Comparison of ENCODE assay signal across 8 mouse cellular contexts in genomic region chr7:144942744-144943135, GRCm38 (mm10). TPM values are rescaled to one million over a fixed set of nuclear protein-coding genes. Genes with fewer than 3 reads are reported as not detected.
DNase-seq lines count a peak whose midpoint lies in the region; ATAC-seq and TF ChIP-seq lines count a peak whose summit lies in the region.

No protein-coding gene starts in this region.

- TF ChIP-seq CTCF in left cerebral cortex, adult 2 months (IDR thresholded peaks at IDR 0.05), result no peak

- WGBS in forebrain, embryonic 11.5 days, result under 1% methylated on average over 20 of the region's 20 CpGs
- WGBS in limb, embryonic 12.5 days, result under 1% methylated on average over 20 of the region's 20 CpGs
- under 1% methylated on average over 20 of the region's 20 CpGs for WGBS in neural tube, embryonic 15.5 days

- no peaks in the 10 kb centered on the region for H3K36me3 ChIP-seq in forebrain, embryonic 11.5 days (ENCODE audit: control insufficient read depth, insufficient read depth, low read length)
- no peaks in the 10 kb centered on the region for H3K36me3 ChIP-seq in limb, embryonic 12.5 days
- H3K36me3 ChIP-seq in neural tube, embryonic 15.5 days, result no peaks in the 10 kb centered on the region

- intact Hi-C loops in left cerebral cortex, adult 2 months (cut with DNase I), result loop anchor here (5.0 kb wide), 1 partner anchor 85 kb away; no protein-coding TSS in a partner anchor
- intact Hi-C loops in left cerebral cortex, postnatal 36 days (cut with DNase I), result loop anchor here (5.0 kb wide), 1 partner anchor 90 kb away; no protein-coding TSS in a partner anchor
- intact Hi-C loops in left cerebral cortex, postnatal 10 days (cut with DNase I), result no loop called here

- peak overlapping the region; percentile 64 for H3K9ac ChIP-seq in forebrain, embryonic 11.5 days (ENCODE audit: low read length)
- peak overlapping the region; percentile 57 for H3K9ac ChIP-seq in limb, embryonic 12.5 days (replicated peaks)
- H3K9ac ChIP-seq in neural tube, embryonic 15.5 days (replicated peaks), result peak overlapping the region; percentile 52

- H3K27me3 ChIP-seq in forebrain, embryonic 11.5 days (ENCODE audit: control insufficient read depth, insufficient read depth, low read length), result no peaks in the 10 kb centered on the region
- H3K27me3 ChIP-seq in limb, embryonic 12.5 days, result no peaks in the 10 kb centered on the region
- peaks cover 63% of the 10 kb centered on the region for H3K27me3 ChIP-seq in neural tube, embryonic 15.5 days (replicated peaks)

- H3K4me3 ChIP-seq in left cerebral cortex, adult 2 months, result peak overlapping the region; percentile 47
- peak overlapping the region; percentile 80 for H3K4me3 ChIP-seq in forebrain, embryonic 11.5 days (ENCODE audit: low read depth, low read length)
- H3K4me3 ChIP-seq in limb, embryonic 12.5 days (replicated peaks), result peak overlapping the region; percentile 78
- peak overlapping the region; percentile 52 for H3K4me3 ChIP-seq in neural tube, embryonic 15.5 days (replicated peaks)

- no peaks in the 10 kb centered on the region for H3K9me3 ChIP-seq in forebrain, embryonic 11.5 days (ENCODE audit: control insufficient read depth, low read length)
- no peaks in the 10 kb centered on the region for H3K9me3 ChIP-seq in limb, embryonic 12.5 days
- H3K9me3 ChIP-seq in neural tube, embryonic 15.5 days (replicated peaks), result no peaks in the 10 kb centered on the region

- peak overlapping the region; percentile 61 for H3K4me2 ChIP-seq in forebrain, embryonic 11.5 days (ENCODE audit: low read depth, low read length, severe bottlenecking)
- H3K4me2 ChIP-seq in limb, embryonic 12.5 days, result peak overlapping the region; percentile 91
- H3K4me2 ChIP-seq in neural tube, embryonic 15.5 days, result peak overlapping the region; percentile 100

- no peak overlapping the region for H3K27ac ChIP-seq in left cerebral cortex, adult 2 months
- H3K27ac ChIP-seq in forebrain, embryonic 11.5 days (ENCODE audit: low read depth, low read length), result peak overlapping the region; percentile 98
- peak overlapping the region; percentile 97 for H3K27ac ChIP-seq in limb, embryonic 12.5 days
- no peak overlapping the region for H3K27ac ChIP-seq in neural tube, embryonic 15.5 days (replicated peaks)

- DNase-seq in left cerebral cortex, adult 2 months (ENCODE audit: extremely low spot score in 1 of 2, low spot score in 2 of 2), result no peak
- no peak for DNase-seq in left cerebral cortex, postnatal 36 days (ENCODE audit: low spot score in 2 of 2)
- DNase-seq in forebrain, embryonic 11.5 days (ENCODE audit: low spot score), result peak; percentile 72
- DNase-seq in left cerebral cortex, postnatal 10 days (ENCODE audit: extremely low spot score in 1 of 2, low spot score in 2 of 2), result no peak
- DNase-seq in spleen, postnatal 10 days (ENCODE audit: low spot score in 2 of 2), result no peak

- H3K4me1 ChIP-seq in forebrain, embryonic 11.5 days (replicated peaks; ENCODE audit: control insufficient read depth, insufficient read depth, low read length), result peaks cover 14% of the 10 kb centered on the region
- peaks cover 30% of the 10 kb centered on the region for H3K4me1 ChIP-seq in limb, embryonic 12.5 days (replicated peaks)
- peaks cover 57% of the 10 kb centered on the region for H3K4me1 ChIP-seq in neural tube, embryonic 15.5 days

- no peak for ATAC-seq in forebrain, embryonic 11.5 days (replicated peaks; ENCODE audit: low FRiP score)
- ATAC-seq in limb, embryonic 12.5 days (ENCODE audit: insufficient number of reproducible peaks, insufficient read depth, low FRiP score, low TSS enrichment, low read depth), result no peak
- ATAC-seq in neural tube, embryonic 15.5 days (ENCODE audit: low FRiP score), result 0 out of 2 replicates have a peak, but pooled peaks have one; percentile 6
- ATAC-seq in megakaryocyte progenitor cell, adult 5-6 weeks (replicated peaks; ENCODE audit: poor library complexity), result no peak

RNA-seq across cellular contexts. Expression of gene Ccnd1, which starts 3.0 kb away (rescaled TPM):
- total RNA-seq in left cerebral cortex, adult 2 months (2021), result 10 to 100 TPM; 57.0 to 57.7 TPM
- total RNA-seq in left cerebral cortex, postnatal 36 days (2021), result 10 to 100 TPM; 41.8 to 55.4 TPM
- polyA plus RNA-seq in forebrain, embryonic 11.5 days (2014; fragmentation: Nextera tagmentation; extraction: Ambion mirVana), result 238 and 268 TPM in 2 replicates
- 165 and 178 TPM in 2 replicates for polyA plus RNA-seq in limb, embryonic 12.5 days (2016; fragmentation: Nextera tagmentation; extraction: Ambion mirVana)
- 19.2 and 27.4 TPM in 2 replicates for polyA plus RNA-seq in neural tube, embryonic 15.5 days (2015; fragmentation: Nextera tagmentation; extraction: Ambion mirVana)
- total RNA-seq in left cerebral cortex, postnatal 10 days (2021), result 10 to 100 TPM; 28.1 to 37.0 TPM
- total RNA-seq in megakaryocyte progenitor cell, adult 5-6 weeks (2015), result 8.6 and 10.3 TPM in 2 replicates
- 9.5 and 12.5 TPM in 2 replicates for total RNA-seq in megakaryocyte progenitor cell, adult 5-6 weeks (2017)

RNA-seq across cellular contexts. Expression of gene LTO1, which starts 27.8 kb away (rescaled TPM):
- 10 to 100 TPM; 26.4 to 27.8 TPM for total RNA-seq in left cerebral cortex, adult 2 months (2021)
- 10 to 100 TPM; 23.7 to 32.4 TPM for total RNA-seq in left cerebral cortex, postnatal 36 days (2021)
- polyA plus RNA-seq in forebrain, embryonic 11.5 days (2014; fragmentation: Nextera tagmentation; extraction: Ambion mirVana), result 29.2 and 31.1 TPM in 2 replicates
- 26.1 and 27.9 TPM in 2 replicates for polyA plus RNA-seq in limb, embryonic 12.5 days (2016; fragmentation: Nextera tagmentation; extraction: Ambion mirVana)
- 32.6 and 32.8 TPM in 2 replicates for polyA plus RNA-seq in neural tube, embryonic 15.5 days (2015; fragmentation: Nextera tagmentation; extraction: Ambion mirVana)
- 10 to 100 TPM; 25.0 to 28.4 TPM for total RNA-seq in left cerebral cortex, postnatal 10 days (2021)
- total RNA-seq in megakaryocyte progenitor cell, adult 5-6 weeks (2015), result 10.2 and 10.3 TPM in 2 replicates
- total RNA-seq in megakaryocyte progenitor cell, adult 5-6 weeks (2017), result 27.4 and 42.9 TPM in 2 replicates

RNA-seq across cellular contexts. Expression of gene Fgf15, which starts 46.4 kb away (rescaled TPM):
- total RNA-seq in left cerebral cortex, adult 2 months (2021), result not detected
- total RNA-seq in left cerebral cortex, postnatal 36 days (2021), result not detected
- polyA plus RNA-seq in forebrain, embryonic 11.5 days (2014; fragmentation: Nextera tagmentation; extraction: Ambion mirVana), result 92.1 and 92.3 TPM in 2 replicates
- polyA plus RNA-seq in limb, embryonic 12.5 days (2016; fragmentation: Nextera tagmentation; extraction: Ambion mirVana), result 0.42 and 0.76 TPM in 2 replicates
- 5.4 and 7.8 TPM in 2 replicates for polyA plus RNA-seq in neural tube, embryonic 15.5 days (2015; fragmentation: Nextera tagmentation; extraction: Ambion mirVana)
- total RNA-seq in left cerebral cortex, postnatal 10 days (2021), result not detected
- not detected in 2 replicates for total RNA-seq in megakaryocyte progenitor cell, adult 5-6 weeks (2015)
- total RNA-seq in megakaryocyte progenitor cell, adult 5-6 weeks (2017), result not detected in 2 replicates

Comparison
In these comparisons a context has a peak if more than half of its experiments do, and no peak if none do; other contexts are left out.
1. H3K27ac ChIP-seq: peak in forebrain, embryonic 11.5 days (single experiment) and limb, embryonic 12.5 days (single experiment); none in left cerebral cortex, adult 2 months (single experiment) and neural tube, embryonic 15.5 days (single experiment).
2. Peak in every context shown above with its lines, with median percentiles within 50 percentile points of each other: H3K4me3 ChIP-seq, H3K4me2 ChIP-seq and H3K9ac ChIP-seq.